Mouse (Mus musculus) adrenal gland, adult 2 months (tissue): Measurements from ENCODE around the gene Ndufv2. TPM values are rescaled to one million over a fixed set of nuclear protein-coding genes. Genes with fewer than 3 reads are reported as not detected.
A peak's percentile ranks its signal among the peaks of the same experiment; 100 is the strongest.

Experiments used
- DNase-seq: peaks from one replicate; pipeline ENCODE4 v3.0.0; 2021
- long read RNA-seq: library from polyadenylated mRNA; stranded (forward); transcript quantifications from one replicate; pipeline ENCODE4 v2.0.0, GENCODE M21; 2021
- polyA plus RNA-seq: library from polyadenylated mRNA; depleted of rRNA; stranded (reverse); fragments of >200 nt; gene quantifications from 2 replicates; pipeline ENCODE4 v1.2.3, GENCODE M21; 2012; rRNA removed
- total RNA-seq, 2 experiments: library from RNA; stranded (reverse); gene quantifications; 2 replicates each; pipeline ENCODE4 v1.2.3; 2021

Gene Ndufv2
- total RNA-seq: 100 to 1,000 TPM; 422 to 433 TPM
- 27.6 and 29.0 TPM in 2 replicates for polyA plus RNA-seq
- long read RNA-seq, transcript Ndufv2-203 (8 exons, 1,697 nt): major isoform, 257 of 269 reads
- long read RNA-seq, partial matches to known transcripts: 3 of 269 reads
- long read RNA-seq, other reads (novel, unspliced or antisense): 9 of 269 reads

DNA sequence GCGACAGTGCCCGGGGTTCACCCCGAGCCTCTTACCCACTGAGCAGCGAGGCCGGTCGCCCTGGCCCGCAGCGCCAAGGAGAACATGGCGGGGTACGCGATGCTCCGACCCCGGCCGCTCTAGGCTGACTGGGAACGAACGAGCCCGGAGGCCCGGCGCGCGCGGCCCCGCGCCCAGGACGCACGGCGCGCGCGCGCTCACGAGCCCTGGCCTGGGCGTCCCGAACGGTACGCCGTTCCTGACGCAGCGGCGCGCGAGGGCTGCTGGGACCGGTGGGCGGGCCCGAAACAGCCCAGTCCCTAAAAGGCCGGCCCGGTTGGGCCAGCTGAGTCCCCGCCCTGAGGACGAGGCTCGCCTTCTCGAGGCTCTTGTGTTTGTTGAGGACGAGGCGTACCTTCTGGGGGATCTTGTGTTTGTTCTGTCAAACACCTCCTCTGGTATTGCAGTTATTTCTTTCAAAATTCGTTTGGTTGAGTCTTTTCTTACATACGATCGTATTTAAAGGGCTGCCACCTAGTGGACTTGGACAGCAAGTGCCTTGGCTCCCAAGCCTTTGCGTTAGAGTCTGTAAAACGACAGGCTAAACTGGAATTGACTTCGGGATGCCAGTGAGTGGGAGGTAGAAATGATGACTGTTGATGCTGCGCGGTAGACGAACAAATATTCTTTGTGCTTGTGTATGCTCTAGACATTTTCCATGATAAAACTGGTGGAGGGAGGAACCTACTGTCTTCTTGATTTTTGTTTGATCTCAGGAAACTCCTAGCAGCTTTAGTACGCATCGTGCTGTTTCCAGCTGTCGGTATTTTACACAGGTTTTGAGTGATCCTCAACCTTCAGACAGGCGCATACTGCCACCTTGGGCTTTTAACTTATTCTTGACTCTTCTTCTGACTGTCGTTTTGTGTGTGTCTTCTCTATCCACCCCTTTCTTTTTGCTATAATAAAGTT is at the start of gene Ndufv2:
Ndufv2 (minus strand) TSS at position 180 of the 951 bp plus-strand sequence.
- peak; percentile 96 for DNase-seq

DNA sequence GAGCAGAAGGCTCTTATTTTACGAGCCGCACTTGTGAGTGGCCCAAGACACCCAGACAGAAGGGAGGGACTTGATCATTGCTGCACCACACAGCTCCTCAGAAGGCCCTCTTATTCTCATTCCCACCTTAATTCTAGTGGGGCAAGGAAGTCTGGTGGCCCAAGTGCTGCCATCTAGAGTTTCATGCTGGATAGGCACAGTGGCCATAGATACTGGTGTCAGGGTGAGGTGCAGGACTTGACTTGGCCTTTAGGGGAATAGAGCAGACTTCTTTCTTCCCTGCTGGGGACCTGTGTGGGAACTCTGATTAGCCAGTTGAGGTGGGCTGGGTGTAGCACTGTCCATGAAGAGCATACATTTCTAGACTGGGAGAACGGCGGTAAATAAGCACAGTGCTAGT is 29.9 kb upstream of the Ndufv2 start:
- DNase-seq: no peak

DNA sequence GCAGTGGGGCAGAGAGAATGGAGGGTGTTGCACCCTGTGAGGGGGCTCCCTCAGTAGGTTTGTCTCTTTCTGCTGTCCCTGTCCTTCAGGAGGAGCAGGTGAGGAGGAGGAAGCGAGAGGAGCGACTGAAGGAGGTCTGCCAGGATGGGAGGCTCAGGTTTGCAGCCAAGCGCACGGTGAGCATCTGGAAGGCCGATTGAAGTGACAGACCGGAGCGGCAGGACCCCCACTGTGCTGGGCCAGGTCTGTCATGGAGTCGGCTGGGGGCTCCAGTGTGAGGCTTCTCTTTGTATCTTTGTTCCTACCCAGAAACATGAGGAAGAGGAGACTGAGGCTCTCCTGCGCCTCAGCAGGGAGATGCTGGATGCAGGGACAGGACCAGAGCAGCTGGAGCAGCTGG is 29.0 kb upstream of the Ndufv2 start:
- DNase-seq: no peak

DNA sequence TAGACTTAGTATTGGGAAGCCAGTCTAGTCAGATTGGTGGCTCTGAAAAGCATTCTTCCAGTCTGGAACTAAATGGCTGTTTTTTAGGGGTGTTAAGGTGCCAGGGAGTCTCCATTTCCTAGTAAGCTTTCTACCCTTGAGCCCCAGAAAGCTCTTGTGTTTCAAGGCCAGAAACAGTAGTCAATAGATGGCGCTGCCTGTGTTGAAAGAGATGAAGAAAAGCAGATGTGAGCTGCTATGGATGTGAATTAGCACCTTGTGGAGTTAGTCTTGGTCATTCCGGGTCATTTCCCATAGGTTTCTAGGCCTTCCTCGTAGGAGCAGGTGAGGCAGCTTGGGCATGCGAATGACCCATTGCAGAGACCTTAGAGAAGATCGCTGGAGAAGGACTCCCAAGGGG is 23.9 kb upstream of the Ndufv2 start:
- no peak for DNase-seq

DNA sequence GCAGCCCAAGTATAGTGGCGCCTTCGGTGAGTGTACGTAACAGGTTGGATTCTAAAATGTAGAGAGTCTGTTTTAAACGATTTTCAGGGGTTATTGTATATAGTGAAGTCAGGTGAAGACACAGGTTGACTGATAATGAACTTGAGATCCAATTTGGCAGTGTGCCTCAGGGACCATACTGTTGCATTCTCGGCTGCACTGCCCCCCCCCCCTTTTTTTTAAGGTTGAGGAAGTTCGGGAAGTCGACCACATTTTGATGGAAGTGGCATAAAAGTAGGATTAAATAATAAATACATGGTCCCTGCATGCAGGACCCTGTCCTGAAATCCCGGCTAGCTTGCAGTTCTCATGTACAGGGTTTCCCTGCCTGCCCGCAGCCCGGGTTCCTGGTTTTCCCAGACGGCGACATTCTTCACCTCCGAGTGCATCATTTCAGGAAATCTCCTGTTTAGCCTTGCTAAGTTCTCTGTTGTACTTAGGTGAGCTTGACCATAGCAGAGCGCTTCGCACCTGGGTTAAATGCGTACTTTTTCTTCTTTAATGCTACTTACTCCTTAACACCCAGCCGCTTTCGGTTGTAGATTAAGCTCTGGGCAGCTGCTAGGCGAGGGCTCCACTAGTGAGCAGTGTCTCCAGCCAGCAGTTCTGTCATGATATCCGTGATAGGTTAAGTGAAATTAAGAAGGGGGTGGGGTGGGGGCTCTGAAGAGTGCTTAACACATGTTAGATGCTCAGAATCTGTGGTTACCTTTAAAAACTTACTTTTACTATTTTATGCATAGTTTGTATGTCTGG is 22.7 kb upstream of the Ndufv2 start:
- DNase-seq: no peak

DNA sequence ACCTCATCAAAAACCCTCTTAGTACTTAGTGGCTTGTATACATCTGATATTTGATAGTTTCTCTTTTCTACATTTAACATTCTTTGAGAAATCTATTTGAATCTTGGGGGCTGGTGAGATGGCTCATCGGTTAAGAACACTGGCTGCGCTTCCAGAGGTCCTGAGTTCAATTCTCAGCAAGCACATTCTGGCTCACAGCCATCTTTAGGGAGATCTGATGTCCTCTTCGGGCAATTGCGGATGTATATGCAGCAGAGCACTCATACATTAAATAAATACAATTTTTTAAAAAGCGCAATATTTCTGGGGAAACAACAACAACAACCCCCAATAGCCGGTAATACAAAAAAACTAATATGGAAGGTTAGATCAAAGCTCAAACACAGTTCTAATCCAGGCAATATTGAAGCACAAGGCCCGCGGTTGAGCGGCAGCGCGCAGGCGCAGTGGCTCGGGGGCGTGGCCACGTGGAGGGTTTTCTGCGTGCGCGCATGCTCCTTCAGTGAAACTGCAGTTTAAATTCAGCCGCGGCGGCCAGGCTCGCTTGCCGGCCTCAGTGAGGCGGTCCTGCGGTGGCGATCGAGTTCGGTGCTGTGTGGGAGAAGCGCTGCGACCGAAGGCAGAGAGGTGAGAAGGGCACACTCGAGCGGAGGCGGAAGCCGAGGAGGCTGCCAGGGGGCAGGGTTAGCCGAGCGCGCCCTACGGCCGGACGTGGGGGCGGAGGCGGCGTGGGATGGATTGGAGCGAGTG is 21.9 kb upstream of the Ndufv2 start, which contains the start of gene Ddx11:
Ddx11 (plus strand) TSS at position 455 of the 750 bp plus-strand sequence.
- DNase-seq: peak; percentile 94

DNA sequence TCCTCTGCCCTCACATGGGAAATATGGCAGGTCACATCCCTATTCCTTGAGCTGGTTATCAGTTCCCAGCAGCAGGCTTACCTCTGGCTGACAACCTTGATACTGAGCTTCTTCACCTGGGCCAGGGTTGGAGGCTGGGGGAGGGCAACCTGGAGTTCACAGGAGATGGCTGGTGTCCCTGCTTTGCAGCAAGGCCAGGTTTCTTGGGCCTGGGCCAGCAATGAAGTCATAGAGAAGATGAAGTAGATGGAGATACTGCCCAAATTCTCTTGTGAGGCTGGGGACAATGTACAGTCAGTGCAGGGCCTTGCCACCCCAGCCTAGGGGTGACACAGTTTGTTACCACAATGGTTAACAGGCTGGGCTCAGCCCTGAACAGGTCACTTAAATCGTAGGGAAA is 19.3 kb upstream of the Ndufv2 start:
- DNase-seq: peak; percentile 36

- no peak for DNase-seq
Observed at GRCm38 (mm10) chr17:66118991-66119390, 17.6 kb upstream of the Ndufv2 start.

DNA sequence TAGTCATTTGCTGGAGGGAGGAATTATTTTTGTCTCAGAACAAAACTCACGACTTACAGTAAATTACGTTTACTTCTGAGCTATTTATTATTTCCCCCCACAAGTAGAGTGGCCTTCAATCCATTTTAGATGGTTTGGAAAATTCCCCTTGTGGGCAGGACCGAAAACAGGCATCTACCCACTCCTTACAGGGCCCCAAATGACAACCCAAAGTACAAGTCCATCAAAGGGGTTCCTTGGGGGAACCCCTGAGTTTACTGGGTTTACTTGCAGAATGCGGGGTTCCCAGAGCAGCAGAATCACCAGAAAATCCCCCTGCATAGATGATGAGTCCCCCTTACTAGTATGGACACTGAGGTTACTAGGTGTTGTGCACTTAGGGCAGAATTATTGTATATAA is 10.8 kb upstream of the Ndufv2 start:
- DNase-seq: no peak

- peak; percentile 93 for DNase-seq
Observed at GRCm38 (mm10) chr17:66111402-66111959, 10.1 kb upstream of the Ndufv2 start, which contains the start of gene Washc1. Gene Washc1, plus strand, starts transcription at chr17:66111545.

GRCm38 (mm10) chr17:66110746-66111145 is 9.4 kb upstream of the Ndufv2 start:
- no peak for DNase-seq

- no peak for DNase-seq
Observed at GRCm38 (mm10) chr17:66108198-66108597, 6.8 kb upstream of the Ndufv2 start.

DNA sequence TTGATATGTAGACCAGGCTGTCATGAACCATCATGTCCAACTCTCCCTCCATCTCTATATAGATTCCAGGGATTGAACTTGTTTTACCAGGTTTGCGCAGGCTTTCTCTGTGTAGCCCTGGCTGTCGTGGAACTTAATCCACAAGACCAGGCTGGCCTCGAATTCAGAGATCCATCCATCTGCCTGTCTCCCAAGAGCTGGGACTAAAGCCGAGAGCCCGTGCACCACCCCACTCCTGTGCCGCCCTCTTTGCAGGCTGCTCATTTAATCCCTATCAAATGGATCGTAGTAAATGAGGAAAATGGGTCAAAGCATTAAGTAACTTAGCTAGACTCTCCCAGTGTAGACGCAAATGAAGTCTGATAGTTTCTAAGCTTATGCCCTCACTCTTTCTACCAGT is 6.1 kb upstream of the Ndufv2 start:
- DNase-seq: no peak

GRCm38 (mm10) chr17:66106601-66107267 is 5.4 kb upstream of the Ndufv2 start:
- DNase-seq: peak; percentile 56

DNA sequence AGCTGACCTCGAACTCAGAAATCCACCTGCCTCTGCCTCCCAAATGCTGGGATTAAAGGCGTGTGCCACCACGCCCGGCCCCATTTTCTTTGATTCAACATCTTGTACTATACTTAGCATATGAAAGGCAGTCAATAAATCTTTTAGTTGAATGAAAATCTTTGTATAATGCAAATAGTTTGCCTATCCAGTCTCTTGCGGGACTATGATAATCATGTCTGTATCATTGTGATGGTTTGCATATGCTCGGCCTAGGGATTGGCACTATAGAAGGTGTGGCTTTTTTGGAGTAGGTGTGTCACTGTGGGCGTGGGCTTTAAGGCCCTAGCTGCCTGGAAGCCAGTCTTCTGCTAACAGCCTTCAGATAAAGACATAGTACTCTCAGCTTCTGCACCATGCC is 2.7 kb upstream of the Ndufv2 start:
- no peak for DNase-seq

GRCm38 (mm10) chr17:66100566-66101379 is 586 bp downstream of the Ndufv2 start:
- DNase-seq: peak; percentile 26

- no peak for DNase-seq
Observed at GRCm38 (mm10) chr17:66092664-66093063, 8.7 kb downstream of the Ndufv2 start.

GRCm38 (mm10) chr17:66092065-66092464 is 9.3 kb downstream of the Ndufv2 start:
- no peak for DNase-seq

GRCm38 (mm10) chr17:66091392-66091791 is 10.0 kb downstream of the Ndufv2 start:
- DNase-seq: no peak

DNA sequence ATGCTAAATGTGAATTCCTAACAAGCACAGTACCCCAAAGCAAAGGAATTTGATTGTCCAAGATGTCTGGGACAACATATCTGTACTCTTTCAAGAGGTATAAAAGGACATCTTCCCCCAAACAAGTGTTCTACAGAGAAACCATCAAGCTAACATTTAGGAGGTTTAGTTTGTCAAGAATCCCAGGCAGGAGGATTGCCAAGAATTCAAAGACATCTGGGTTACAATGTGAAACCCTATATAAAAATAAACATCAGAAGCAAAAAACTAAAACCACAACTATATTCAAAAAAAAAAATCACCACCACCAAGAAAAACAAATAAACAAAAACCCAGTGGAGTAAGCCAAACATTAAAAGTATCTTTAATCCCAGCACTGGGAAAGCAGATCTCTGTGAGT is 11.1 kb downstream of the Ndufv2 start:
- DNase-seq: no peak
